Mouse (Mus musculus) brain, embryonic 14.5 days (tissue): ENCODE measurements at regions not wholly inside any gene's neighbourhood (a gene's known extent, or its start where the extent isn't known, plus 50 kb on each side); places are given as distances from the start of the nearest gene placed in this dataset.

ENCODE experiments used
- CTCF ChIP-seq: fragments of 200-500 bp; IDR thresholded peaks from 2 replicates; pipeline ENCODE4 v1.5.1; 2012; ENCODE audit warnings: inconsistent platforms, mild to moderate bottlenecking, moderate library complexity, borderline replicate concordance; ENCODE audit not compliant: insufficient read depth, insufficient read length; ENCODE audit errors: extremely low read depth
- POLR2A ChIP-seq: fragments of 200-500 bp; IDR thresholded peaks from 2 replicates; pipeline ENCODE4 v1.6.1; 2012; ENCODE audit warnings: mild to moderate bottlenecking, inconsistent platforms, borderline replicate concordance; ENCODE audit not compliant: poor library complexity, insufficient read depth, insufficient read length, severe bottlenecking; ENCODE audit errors: extremely low read depth

GRCm38 (mm10) chr1:150244916-150245315 lies 74.3 kb upstream of the Pdc start:
- TF ChIP-seq CTCF (no peak), POLR2A (no peak)
